In the genomic region with DNA sequence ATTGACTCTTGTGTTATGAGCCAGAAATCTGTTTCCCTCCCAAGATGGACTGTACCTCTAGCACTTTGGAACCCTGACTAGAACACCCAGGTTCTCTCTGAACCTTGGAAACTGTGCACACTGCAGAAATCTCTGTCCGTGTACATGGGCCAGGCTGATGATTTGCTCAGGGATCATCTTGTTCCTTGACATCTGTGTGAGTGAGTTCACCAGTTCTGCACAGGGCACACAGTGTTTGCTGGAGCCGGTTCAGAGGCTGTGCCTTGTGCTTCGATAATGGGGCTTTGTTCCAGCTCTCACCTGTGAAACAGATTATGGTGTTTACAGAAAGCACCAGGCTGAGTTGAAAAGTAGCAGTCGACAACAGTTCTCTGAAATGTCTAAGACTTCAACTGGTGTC, we compare ENCODE assay signal across 36 mouse cellular contexts. TPM values are rescaled to one million over a fixed set of nuclear protein-coding genes. Genes with fewer than 3 reads are reported as not detected.
DNase-seq lines count a peak whose midpoint lies in the region; ATAC-seq lines count a peak whose summit lies in the region.
"Had no signal": no experiment of that assay in that cellular context is flagged by ENCODE, and none has a peak within 500 bp of the region (broad histone marks: within the 10 kb centered on the region; RNA-seq: fewer than 3 reads in every experiment).

No protein-coding gene starts in this region.

- H3K4me3 ChIP-seq in stomach, embryonic 14.5 days (ENCODE audit: low read depth, low read length) = no peak overlapping the region
- H3K4me3 ChIP-seq: erythroblast, embryonic 14.5 days; hindbrain, embryonic 13.5 days; limb, embryonic 10.5 days; limb, embryonic 15.5 days; liver, embryonic 13.5 days; megakaryocyte, embryonic 14.5 days; midbrain, embryonic 12.5 days; myocyte; neural tube, embryonic 12.5 days had no signal

- 49% methylated on average over 4 of the region's 4 CpGs for WGBS in stomach, embryonic 14.5 days

- H3K9me3 ChIP-seq in stomach, embryonic 14.5 days (ENCODE audit: control insufficient read depth, low read depth, low read length) = no peaks in the 10 kb centered on the region
- H3K9me3 ChIP-seq: hindbrain, embryonic 13.5 days; limb, embryonic 10.5 days; limb, embryonic 15.5 days; liver, embryonic 13.5 days; megakaryocyte, embryonic 14.5 days; midbrain, embryonic 12.5 days; neural tube, embryonic 12.5 days had no signal

- no peaks in the 10 kb centered on the region for H3K27me3 ChIP-seq in stomach, embryonic 14.5 days (ENCODE audit: control insufficient read depth, insufficient read depth, low read length)
- H3K27me3 ChIP-seq: hindbrain, embryonic 13.5 days; limb, embryonic 15.5 days; liver, embryonic 13.5 days; midbrain, embryonic 12.5 days; neural tube, embryonic 12.5 days had no signal

- peak; percentile 47 for DNase-seq in kidney, adult 18-20 months
- DNase-seq in kidney, postnatal 4 days = no peak
- DNase-seq in urinary bladder, postnatal 14 days (ENCODE audit: low spot score) = peak; percentile 4
- no peak for DNase-seq in urinary bladder, postnatal 36 days (ENCODE audit: low spot score in 2 of 2)
- DNase-seq in gastrocnemius, postnatal 10 days = no peak
- DNase-seq in thymus, postnatal 0 days (ENCODE audit: low spot score) = no peak
- DNase-seq: adrenal gland, postnatal 14 days; cerebellum, adult 11-12 months; cerebellum, adult 9-11 months; forebrain, postnatal 0 days; gastrocnemius, postnatal 25 days; heart, adult 18-20 months; heart, postnatal 4 days; liver, embryonic 13.5 days; lung, adult 18-20 months; lung, postnatal 4 days; right cerebral cortex, postnatal 4 days; thymus, adult 2 months; thymus, postnatal 4 days had no signal

- no peak overlapping the region; the same call in 1 of the 2 replicates for H3K27ac ChIP-seq in stomach, embryonic 14.5 days (ENCODE audit: low read length)
- H3K27ac ChIP-seq: hindbrain, embryonic 13.5 days; limb, embryonic 10.5 days; limb, embryonic 15.5 days; liver, embryonic 13.5 days; midbrain, embryonic 12.5 days; neural tube, embryonic 12.5 days had no signal

- no peak overlapping the region for H3K9ac ChIP-seq in stomach, embryonic 14.5 days (replicated peaks; ENCODE audit: low read depth, low read length)
- H3K9ac ChIP-seq: forebrain, postnatal 0 days; hindbrain, embryonic 13.5 days; limb, embryonic 15.5 days; liver, embryonic 13.5 days; midbrain, embryonic 12.5 days; neural tube, embryonic 12.5 days had no signal

- no peaks in the 10 kb centered on the region for H3K4me1 ChIP-seq in stomach, embryonic 14.5 days (ENCODE audit: control insufficient read depth, insufficient read depth, low read length)
- H3K4me1 ChIP-seq: hindbrain, embryonic 13.5 days; limb, embryonic 10.5 days; limb, embryonic 15.5 days; megakaryocyte, embryonic 14.5 days; midbrain, embryonic 12.5 days; neural tube, embryonic 12.5 days had no signal

- H3K4me2 ChIP-seq in stomach, embryonic 14.5 days (replicated peaks; ENCODE audit: low read depth, low read length) = no peak overlapping the region
- H3K4me2 ChIP-seq: heart, embryonic 11.5 days; hindbrain, embryonic 13.5 days; limb, embryonic 15.5 days; liver, embryonic 13.5 days; midbrain, embryonic 12.5 days; neural tube, embryonic 12.5 days had no signal

- ATAC-seq in stomach, embryonic 14.5 days (ENCODE audit: insufficient number of reproducible peaks, insufficient read depth, low FRiP score, low read depth) = peak; percentile 71
- ATAC-seq: CD4-positive, CD25-positive, alpha-beta regulatory T cell, adult 4 months; forebrain, postnatal 0 days; lung, postnatal 0 days had no signal

- no peaks in the 10 kb centered on the region for H3K36me3 ChIP-seq in stomach, embryonic 14.5 days (ENCODE audit: control insufficient read depth, insufficient read depth, low read length)
- H3K36me3 ChIP-seq: hindbrain, embryonic 13.5 days; limb, embryonic 10.5 days; limb, embryonic 15.5 days; liver, embryonic 13.5 days; midbrain, embryonic 12.5 days; neural tube, embryonic 12.5 days had no signal

RNA-seq across cellular contexts. Expression of a gene that starts 20.0 kb away (rescaled TPM):
- polyA plus RNA-seq in stomach, embryonic 14.5 days (2014; fragmentation: Nextera tagmentation; extraction: Ambion mirVana) = 101 and 106 TPM in 2 replicates
- 10 to 100 TPM; 53.1 to 67.8 TPM for total RNA-seq in gastrocnemius, postnatal 10 days (2021)
- 120 and 125 TPM in 2 replicates for polyA plus RNA-seq in thymus, postnatal 0 days (2015; fragmentation: Nextera tagmentation; extraction: Ambion mirVana)

RNA-seq across cellular contexts. Expression of a gene that starts 26.5 kb away (rescaled TPM):
- polyA plus RNA-seq in stomach, embryonic 14.5 days (2014; fragmentation: Nextera tagmentation; extraction: Ambion mirVana) = not detected in 2 replicates
- total RNA-seq in gastrocnemius, postnatal 10 days (2021) = under 1 TPM; 0.26 to 0.36 TPM
- 0.08 TPM in 1 of 2 replicates, not detected in the other for polyA plus RNA-seq in thymus, postnatal 0 days (2015; fragmentation: Nextera tagmentation; extraction: Ambion mirVana)
- total RNA-seq: adrenal gland, postnatal 14 days; gastrocnemius, postnatal 25 days; heart, adult 18-20 months; heart, postnatal 4 days; left cerebral cortex, postnatal 10 days had no signal
- polyA plus RNA-seq: CD4-positive, CD25-positive, alpha-beta regulatory T cell, adult 4 months; embryonic facial prominence, embryonic 14.5 days; erythroblast, embryonic 14.5 days; forebrain, embryonic 11.5 days; heart, embryonic 11.5 days; heart, embryonic 16.5 days; hindbrain, embryonic 13.5 days; large intestine, adult 2 months; limb, embryonic 10.5 days; limb, embryonic 15.5 days; lung, postnatal 0 days; midbrain, embryonic 12.5 days; myocyte; neural tube, embryonic 12.5 days; thymus, adult 2 months had no signal

Comparison
In these comparisons a context has a peak if more than half of its experiments do, and no peak if none do; other contexts are left out.
1. DNase-seq: peak in kidney, adult 18-20 months (single experiment) and urinary bladder, postnatal 14 days (single experiment); none in kidney, postnatal 4 days (0 of 2), urinary bladder, postnatal 36 days (0 of 2), gastrocnemius, postnatal 10 days (single experiment) and thymus, postnatal 0 days (single experiment).